Mouse (Mus musculus) liver, embryonic 16.5 days (tissue): ENCODE data around the gene Tcf20. TPM values are rescaled to one million over a fixed set of nuclear protein-coding genes. Genes with fewer than 3 reads are reported as not detected.

ENCODE experiments used
- ATAC-seq: fragments of 200-750 bp; cut with Nextera tagmentation; 2 replicates; pipeline ENCODE4 v1.8.0; 2017; ENCODE audit warnings: low read depth, mild to moderate bottlenecking, moderate number of reproducible peaks, moderate library complexity
- H3K27ac ChIP-seq: fragments of 300-500 bp; sonication (generic); 2 replicates; pipeline ENCODE4 v1.5.1; 2014; ENCODE audit warnings: mild to moderate bottlenecking, low read length
- H3K27me3 ChIP-seq: fragments of 300-500 bp; sonication (generic); 2 replicates; pipeline ENCODE4 v1.6.1; 2014; ENCODE audit warnings: low read depth, low read length, mixed read lengths; ENCODE audit not compliant: control insufficient read depth, insufficient read depth
- H3K36me3 ChIP-seq: fragments of 300-500 bp; sonication (generic); 2 replicates; pipeline ENCODE4 v1.6.1; 2014; ENCODE audit warnings: mild to moderate bottlenecking; ENCODE audit not compliant: control insufficient read depth, insufficient read depth
- H3K4me1 ChIP-seq: fragments of 300-500 bp; sonication (generic); 2 replicates; pipeline ENCODE4 v1.6.1; 2014; ENCODE audit warnings: low read depth, low read length, mixed read lengths; ENCODE audit not compliant: control insufficient read depth
- H3K4me2 ChIP-seq: fragments of 300-500 bp; sonication (generic); 2 replicates; pipeline ENCODE4 v1.6.1; 2014; ENCODE audit warnings: low read depth, low read length, mixed read lengths
- H3K4me3 ChIP-seq: fragments of 300-500 bp; sonication (generic); 2 replicates; pipeline ENCODE4 v1.5.1; 2014; ENCODE audit warnings: low read depth, mild to moderate bottlenecking, low read length
- H3K9ac ChIP-seq: fragments of 300-500 bp; sonication (generic); 2 replicates; pipeline ENCODE4 v1.6.1; 2014; ENCODE audit warnings: low read depth, low read length
- H3K9me3 ChIP-seq: fragments of 300-500 bp; sonication (generic); replicated peaks from 2 replicates; pipeline ENCODE4 v1.6.1; 2016; ENCODE audit warnings: low read length; ENCODE audit not compliant: control insufficient read depth
- WGBS: fragments of 180-500 bp; shearing (Covaris S2); extraction: QIAGEN DNeasy Blood & Tissue Kit; methylation state at CpG from one replicate; pipeline ENCODE4 v1.1.7; 2014; ENCODE audit not compliant: insufficient replicate concordance; 5-methylcytosine and 5-hydroxymethylcytosine counted together
- polyA plus RNA-seq: library from polyadenylated mRNA; unstranded; fragments of >200 nt; fragmentation: Nextera tagmentation; extraction: Ambion mirVana; gene quantifications from 2 replicates; pipeline ENCODE4 v1.2.1, GENCODE M21; 2015

Tcf20 gene
- polyA plus RNA-seq, 1 experiment from 2014 or later, result 2.1 TPM

DNA sequence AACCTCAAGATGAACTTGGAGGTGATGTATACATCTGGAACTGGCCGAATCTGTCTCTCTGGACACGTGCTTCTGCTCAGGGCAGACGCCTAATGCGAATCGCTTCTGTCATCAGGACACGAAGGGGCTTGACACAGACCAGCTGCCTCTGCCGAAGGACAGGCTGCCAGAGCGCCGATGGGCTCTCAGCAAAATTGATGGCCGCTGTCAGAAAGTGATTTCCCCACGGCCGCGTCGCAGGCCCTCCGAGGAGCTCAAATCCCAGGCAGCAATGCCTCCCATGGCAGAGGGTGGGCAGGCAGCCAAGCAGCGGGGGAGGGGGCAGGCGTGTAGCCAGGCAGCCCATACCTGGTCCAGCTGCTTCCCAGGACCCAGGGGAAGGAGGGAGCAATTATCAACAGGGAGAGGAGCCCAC lies 49.5 kb downstream of the Tcf20 start:
- no peak overlapping the region for H3K4me2 ChIP-seq
- H3K27ac ChIP-seq, result no peak overlapping the region
- H3K9me3 ChIP-seq, result no peaks in the 10 kb centered on the region
- H3K9ac ChIP-seq, result no peak overlapping the region
- no peak overlapping the region for H3K4me3 ChIP-seq
- no peak for ATAC-seq
- 51% methylated on average over 17 of the region's 17 CpGs for WGBS
- no peaks in the 10 kb centered on the region for H3K4me1 ChIP-seq
- no peaks in the 10 kb centered on the region for H3K36me3 ChIP-seq
- H3K27me3 ChIP-seq, result no peaks in the 10 kb centered on the region

DNA sequence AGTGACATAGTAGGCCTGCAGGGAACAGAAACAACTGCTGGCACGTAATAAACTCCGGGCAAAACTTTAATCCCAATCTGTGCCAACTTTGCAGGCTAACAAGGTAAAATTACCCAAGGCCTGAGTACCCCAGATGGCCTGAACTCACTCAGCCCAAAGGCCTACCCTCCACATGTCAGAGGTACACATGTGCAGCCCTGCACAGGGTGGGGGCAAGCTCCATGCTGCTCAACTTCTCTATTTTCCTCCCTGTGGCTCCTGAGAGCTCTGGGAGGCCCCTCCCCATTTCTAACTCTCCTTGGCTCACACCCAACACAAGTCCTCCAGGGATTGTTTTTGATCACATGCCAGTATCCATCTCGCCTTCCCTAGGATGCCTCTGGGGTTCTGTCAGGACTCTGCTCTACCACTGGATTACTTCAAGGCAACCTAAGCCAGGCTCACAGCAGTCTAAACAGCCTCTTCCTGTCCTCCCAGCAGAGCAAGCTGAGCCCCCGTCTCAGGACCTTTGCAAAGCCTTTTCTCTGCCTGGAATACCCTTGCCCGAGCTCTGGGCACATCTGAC lies 50.2 kb downstream of the Tcf20 start:
- Histone ChIP-seq H3K27ac (no peak overlapping the region), H3K36me3 (no peaks in the 10 kb centered on the region), H3K27me3 (no peaks in the 10 kb centered on the region), H3K9me3 (no peaks in the 10 kb centered on the region), H3K9ac (no peak overlapping the region), H3K4me1 (no peaks in the 10 kb centered on the region), H3K4me2 (no peak overlapping the region), H3K4me3 (no peak overlapping the region)
- 43% methylated on average over 5 of the region's 5 CpGs for WGBS
- ATAC-seq, result no peak

DNA sequence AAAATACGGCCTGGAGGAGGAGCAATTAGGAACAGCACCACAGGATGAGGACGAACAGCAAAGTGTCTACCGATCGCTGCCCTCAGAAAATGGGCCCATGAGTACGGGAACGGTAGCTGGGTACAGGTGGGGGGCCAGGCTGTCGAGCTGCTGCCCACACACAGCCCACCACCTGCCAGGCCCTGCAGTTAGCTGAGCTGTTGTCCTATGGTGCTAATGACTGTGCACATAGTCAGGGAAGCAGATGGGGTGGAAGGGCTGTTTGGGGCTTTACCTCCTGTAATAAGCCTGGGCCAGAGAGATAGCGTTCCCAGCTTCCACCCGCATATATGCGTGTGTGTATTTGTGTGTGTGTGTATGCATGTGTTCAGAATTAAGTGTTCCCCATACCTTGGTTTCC lies 52.7 kb downstream of the Tcf20 start:
- H3K36me3 ChIP-seq, result no peaks in the 10 kb centered on the region
- H3K27ac ChIP-seq, result no peak overlapping the region
- H3K4me2 ChIP-seq, result no peak overlapping the region
- no peaks in the 10 kb centered on the region for H3K4me1 ChIP-seq
- H3K27me3 ChIP-seq, result no peaks in the 10 kb centered on the region; the same call in 1 of the 2 replicates
- H3K9me3 ChIP-seq, result no peaks in the 10 kb centered on the region
- WGBS, result 72% methylated on average over 10 of the region's 10 CpGs
- no peak for ATAC-seq
- H3K9ac ChIP-seq, result no peak overlapping the region
- no peak overlapping the region for H3K4me3 ChIP-seq

DNA sequence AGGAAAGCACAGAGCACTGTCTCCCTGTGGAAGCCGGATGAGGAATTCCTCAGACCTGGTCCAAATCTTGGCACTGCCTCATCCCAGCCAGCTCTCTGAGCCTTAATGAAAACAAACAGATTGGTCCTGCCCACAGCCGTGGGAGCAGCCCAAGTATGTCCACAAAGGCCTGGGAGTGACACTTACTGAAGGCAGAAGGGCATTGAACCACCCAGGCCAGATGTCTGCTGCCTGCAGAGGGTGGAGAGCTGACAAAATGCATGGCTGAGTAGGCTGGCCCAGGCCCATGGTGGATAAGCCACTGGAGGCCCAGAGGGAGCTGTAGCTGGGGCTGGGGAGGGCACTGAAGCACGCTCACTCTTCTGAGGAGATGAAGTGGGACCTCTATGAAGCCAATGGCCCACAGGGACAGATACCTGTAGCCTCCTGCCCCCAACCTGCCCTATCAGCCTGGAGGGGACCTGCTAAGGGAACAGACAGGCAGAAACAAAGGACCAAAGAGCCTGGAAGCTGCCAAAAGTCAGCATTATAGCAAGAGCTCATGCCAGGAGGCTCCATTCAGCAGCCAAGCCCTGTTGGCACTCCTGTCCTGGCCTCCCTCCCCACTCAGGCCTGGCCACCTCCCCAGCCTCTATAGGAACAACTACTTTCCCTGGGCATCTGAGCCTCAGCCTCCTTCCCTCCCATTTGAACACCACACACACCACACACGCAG lies 54.6 kb downstream of the Tcf20 start:
- H3K27ac ChIP-seq, result no peak overlapping the region
- ATAC-seq, result no peak
- 40% methylated on average over 4 of the region's 4 CpGs for WGBS

DNA sequence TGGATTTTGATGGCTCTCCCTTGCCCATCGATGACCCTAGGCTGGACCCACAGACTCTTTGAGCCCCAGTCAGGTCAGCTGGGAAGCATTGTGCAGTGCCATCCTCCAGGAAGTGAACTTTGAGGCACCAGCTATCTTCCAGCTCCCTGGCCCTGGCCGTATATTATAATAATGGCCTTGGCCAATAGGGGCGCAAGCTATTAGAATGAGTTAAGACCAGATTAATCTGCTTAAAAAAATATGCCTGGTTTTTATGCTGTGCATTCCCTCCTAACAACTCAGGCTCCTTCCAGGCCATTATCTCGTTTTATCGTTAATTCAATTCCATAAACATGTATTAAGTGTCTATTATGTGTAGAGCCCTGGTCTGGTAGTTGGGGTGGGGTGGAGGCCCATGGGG lies 56.2 kb downstream of the Tcf20 start:
- ATAC-seq, result no peak
- Histone ChIP-seq H3K4me1 (no peaks in the 10 kb centered on the region), H3K9me3 (no peaks in the 10 kb centered on the region), H3K27ac (no peak overlapping the region), H3K36me3 (no peaks in the 10 kb centered on the region), H3K4me3 (no peak overlapping the region), H3K9ac (no peak overlapping the region), H3K27me3 (peaks cover 25% of the 10 kb centered on the region), H3K4me2 (no peak overlapping the region)
- WGBS, result 74% methylated on average over 5 of the region's 5 CpGs

More for the DNA sequence above, 54.6 kb downstream of the Tcf20 start:
- H3K9me3 ChIP-seq, result no peaks in the 10 kb centered on the region
- no peak overlapping the region for H3K4me3 ChIP-seq
- no peak overlapping the region for H3K4me2 ChIP-seq
- no peak overlapping the region for H3K9ac ChIP-seq
- peaks cover 12% of the 10 kb centered on the region for H3K27me3 ChIP-seq
- H3K4me1 ChIP-seq, result no peaks in the 10 kb centered on the region
- no peaks in the 10 kb centered on the region for H3K36me3 ChIP-seq

DNA sequence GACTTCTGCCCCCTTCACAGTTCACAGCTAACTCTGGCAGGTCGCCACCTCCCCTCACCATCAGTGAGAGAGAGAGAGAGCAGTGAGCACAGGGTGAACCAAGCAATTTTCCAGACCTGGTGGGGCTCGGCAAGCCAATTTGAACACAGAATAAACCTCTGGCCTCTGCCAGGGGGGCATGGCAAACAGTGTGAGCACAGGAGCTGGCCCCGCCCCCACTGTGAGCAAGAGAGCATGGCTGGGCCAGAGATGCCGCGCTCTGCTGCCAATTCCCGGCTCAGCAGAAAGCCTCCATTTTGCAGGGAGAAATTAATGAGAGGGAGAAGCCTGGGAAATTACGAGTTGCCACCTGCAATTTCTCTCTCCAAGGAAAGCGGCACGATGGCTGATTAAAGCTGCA lies 58.1 kb downstream of the Tcf20 start:
- H3K4me1 ChIP-seq, result no peaks in the 10 kb centered on the region
- H3K9me3 ChIP-seq, result no peaks in the 10 kb centered on the region
- no peak overlapping the region for H3K27ac ChIP-seq
- H3K36me3 ChIP-seq, result no peaks in the 10 kb centered on the region
- H3K4me3 ChIP-seq, result no peak overlapping the region
- no peak overlapping the region for H3K9ac ChIP-seq
- peaks cover 29% of the 10 kb centered on the region for H3K27me3 ChIP-seq
- no peak for ATAC-seq
- no peak overlapping the region for H3K4me2 ChIP-seq
- 32% methylated on average over 9 of the region's 9 CpGs for WGBS

DNA sequence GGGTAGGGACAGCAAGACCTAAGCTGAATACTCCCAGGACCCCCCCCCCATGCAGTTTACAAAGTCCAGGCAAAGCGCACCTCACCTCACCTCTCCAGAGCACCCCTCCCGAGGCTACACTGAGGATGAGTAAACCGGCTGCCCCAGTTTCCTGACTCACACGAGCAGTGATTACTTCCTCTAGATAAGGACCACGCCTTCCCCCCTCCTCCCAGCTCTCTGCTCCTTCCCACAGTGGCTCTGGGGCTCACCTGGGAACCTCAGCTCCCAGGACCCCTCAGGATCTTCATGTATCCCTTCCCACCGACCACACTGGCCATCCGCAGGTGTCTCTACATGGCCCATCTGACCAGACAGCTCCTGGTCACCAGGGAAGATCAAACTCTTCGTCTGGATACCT lies 58.8 kb downstream of the Tcf20 start:
- Histone ChIP-seq H3K4me3 (no peak overlapping the region), H3K4me1 (no peaks in the 10 kb centered on the region), H3K4me2 (no peak overlapping the region), H3K36me3 (no peaks in the 10 kb centered on the region), H3K9me3 (no peaks in the 10 kb centered on the region), H3K27ac (no peak overlapping the region), H3K9ac (no peak overlapping the region), H3K27me3 (peaks cover 31% of the 10 kb centered on the region)
- ATAC-seq, result no peak
- WGBS, result 23% methylated on average over 8 of the region's 8 CpGs

DNA sequence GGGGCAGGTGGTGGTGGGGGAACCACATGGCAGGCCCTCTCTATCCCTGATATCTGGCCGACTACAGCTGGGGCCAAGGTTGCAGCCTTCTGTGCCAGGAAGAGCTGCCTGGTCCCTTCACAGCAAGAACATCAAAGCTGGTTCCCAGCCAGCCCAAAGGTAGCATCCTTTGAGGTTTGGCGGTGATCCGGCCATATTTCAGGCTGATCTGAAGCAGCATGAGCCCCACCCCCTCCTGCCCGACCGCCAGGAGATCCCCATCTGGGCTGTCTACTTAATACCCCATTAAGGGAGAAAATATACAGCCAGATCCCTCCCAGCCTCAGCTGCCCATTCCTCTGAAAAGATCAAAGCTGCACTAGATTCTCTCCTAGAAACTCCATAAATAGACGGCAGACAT lies 59.6 kb downstream of the Tcf20 start:
- Histone ChIP-seq H3K4me3 (no peak overlapping the region), H3K9ac (no peak overlapping the region), H3K27me3 (peaks cover 31% of the 10 kb centered on the region), H3K9me3 (no peaks in the 10 kb centered on the region), H3K36me3 (no peaks in the 10 kb centered on the region), H3K4me2 (no peak overlapping the region), H3K27ac (no peak overlapping the region), H3K4me1 (no peaks in the 10 kb centered on the region)
- WGBS, result 17% methylated on average over 6 of the region's 6 CpGs
- no peak for ATAC-seq

DNA sequence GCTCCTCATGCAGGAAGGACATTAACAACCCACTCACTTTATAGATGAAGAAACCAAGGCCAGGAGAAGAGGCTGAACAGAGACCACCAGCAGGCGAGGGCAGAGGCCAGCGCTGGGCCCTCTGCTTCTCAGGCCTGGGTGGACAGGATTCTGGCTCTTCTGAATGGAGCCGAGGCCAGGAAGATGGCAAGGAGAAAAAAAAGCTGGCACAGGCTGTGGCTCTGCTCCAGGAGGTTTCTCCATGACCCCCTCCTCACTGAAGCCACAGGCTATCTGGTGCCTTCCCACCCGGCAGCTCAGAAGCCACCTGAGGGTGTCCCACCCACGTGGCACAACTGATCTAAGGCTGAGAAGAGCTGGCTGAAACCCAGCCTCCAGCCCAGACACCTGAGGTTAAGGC lies 60.6 kb downstream of the Tcf20 start:
- Histone ChIP-seq H3K9ac (no peak overlapping the region), H3K27ac (no peak overlapping the region), H3K36me3 (no peaks in the 10 kb centered on the region), H3K4me3 (no peak overlapping the region), H3K4me1 (no peaks in the 10 kb centered on the region; the same call in none of the 2 replicates), H3K4me2 (no peak overlapping the region), H3K9me3 (no peaks in the 10 kb centered on the region), H3K27me3 (peaks cover 34% of the 10 kb centered on the region)
- no peak for ATAC-seq
- WGBS, result 43% methylated on average over 5 of the region's 5 CpGs
